Mouse (Mus musculus) C2C12 (cell line): ENCODE data around the gene Zdhhc22. TPM values are rescaled to one million over a fixed set of nuclear protein-coding genes. Genes with fewer than 3 reads are reported as not detected.

ENCODE experiments used
- H3K27me3 ChIP-seq: one replicate; pipeline ENCODE4 v1.6.1; 2011; ENCODE audit not compliant: control insufficient read depth, insufficient read depth, insufficient read length
- H3K36me3 ChIP-seq: one replicate; pipeline ENCODE4 v1.6.1; 2011; ENCODE audit not compliant: control insufficient read depth, insufficient read depth
- H3K4me3 ChIP-seq: one replicate; pipeline ENCODE4 v1.5.1; 2011; ENCODE audit warnings: mild to moderate bottlenecking, control low read depth; ENCODE audit not compliant: poor library complexity, insufficient read depth, severe bottlenecking
- H3K79me2 ChIP-seq: one replicate; pipeline ENCODE4 v1.6.1; 2011; ENCODE audit not compliant: control insufficient read depth, insufficient read depth
- H3K79me3 ChIP-seq: one replicate; pipeline ENCODE4 v1.6.1; 2011; ENCODE audit warnings: low read depth, control low read depth
- H3ac ChIP-seq: one replicate; pipeline ENCODE3; 2011; ENCODE audit warnings: low read depth; ENCODE audit not compliant: control insufficient read depth, insufficient read length
- CEBPB ChIP-seq: IDR thresholded peaks from one replicate; pipeline ENCODE4 v1.6.1; 2011; ENCODE audit warnings: low read depth, mild to moderate bottlenecking, control low read depth, moderate library complexity
- CTCF ChIP-seq: IDR thresholded peaks from one replicate; pipeline ENCODE4 v1.5.1; 2011; ENCODE audit not compliant: control insufficient read depth, insufficient read depth, insufficient read length
- FOSL1 ChIP-seq: IDR thresholded peaks from one replicate; pipeline ENCODE4 v1.8.0; 2011; ENCODE audit warnings: mild to moderate bottlenecking, low read length; ENCODE audit not compliant: poor library complexity, insufficient read depth, severe bottlenecking
- MAX ChIP-seq: IDR thresholded peaks from one replicate; pipeline ENCODE4 v1.6.1; 2011; ENCODE audit warnings: mild to moderate bottlenecking, control low read depth
- MYOD1 ChIP-seq: IDR thresholded peaks from one replicate; pipeline ENCODE4 v1.6.1; 2011; ENCODE audit warnings: low read depth; ENCODE audit not compliant: control insufficient read depth, insufficient read length
- MYOG ChIP-seq: IDR thresholded peaks from one replicate; pipeline ENCODE4 v1.6.1; 2011; ENCODE audit not compliant: control insufficient read depth, insufficient read length; ENCODE audit errors: extremely low read depth
- USF1 ChIP-seq: IDR thresholded peaks from one replicate; pipeline ENCODE4 v1.6.1; 2011; ENCODE audit warnings: low read depth, mild to moderate bottlenecking, control low read depth, moderate library complexity
- polyA plus RNA-seq: library from polyadenylated mRNA; unstranded; fragments of >200 nt; fragmentation: generic; extraction: Trizol; gene quantifications from one replicate; pipeline ENCODE4 v1.2.1, GENCODE M21; 2012; ENCODE audit warnings: missing spikeins

Gene Zdhhc22
- polyA plus RNA-seq, 1 experiment: not detected

GRCm38 (mm10) chr12:86946301-86946781 lies 43.9 kb downstream of the Zdhhc22 start:
- Histone ChIP-seq H3K27me3 (no peaks in the 10 kb centered on the region), H3K79me2 (peaks cover 41% of the 10 kb centered on the region), H3ac (peak overlapping the region; percentile 65), H3K79me3 (peaks cover 26% of the 10 kb centered on the region), H3K36me3 (peaks cover 3% of the 10 kb centered on the region), H3K4me3 (peak overlapping the region; percentile 77)
- no peak for TF ChIP-seq CTCF
- TF ChIP-seq CEBPB: no peak
- no peak for TF ChIP-seq USF1
- no peak for TF ChIP-seq MYOD1
- TF ChIP-seq FOSL1: no peak
- no peak for TF ChIP-seq MAX
- no peak for TF ChIP-seq MYOG

DNA sequence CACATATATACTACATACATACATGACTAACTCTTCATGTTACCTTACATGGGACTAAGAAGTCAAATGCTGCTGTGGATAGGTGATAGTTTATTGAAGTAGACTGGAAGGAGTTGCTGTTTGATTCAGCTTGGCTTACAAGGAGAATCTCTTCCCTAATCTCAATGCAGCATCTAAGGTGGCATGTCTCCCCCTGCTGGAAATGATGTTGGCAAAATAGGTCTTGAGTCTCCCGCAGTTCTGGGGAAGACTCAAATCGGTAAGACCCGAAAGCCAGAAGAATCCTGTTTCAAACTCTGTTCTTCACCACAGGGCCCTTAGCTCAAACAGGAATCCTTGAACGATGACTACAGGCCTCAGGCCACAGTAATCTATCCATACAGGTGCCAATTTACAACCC lies 45.1 kb downstream of the Zdhhc22 start:
- Histone ChIP-seq H3ac (no peak overlapping the region), H3K36me3 (no peaks in the 10 kb centered on the region), H3K79me2 (peaks cover 29% of the 10 kb centered on the region), H3K27me3 (no peaks in the 10 kb centered on the region), H3K79me3 (peaks cover 14% of the 10 kb centered on the region), H3K4me3 (no peak overlapping the region)
- no peak for TF ChIP-seq CEBPB
- no peak for TF ChIP-seq CTCF

DNA sequence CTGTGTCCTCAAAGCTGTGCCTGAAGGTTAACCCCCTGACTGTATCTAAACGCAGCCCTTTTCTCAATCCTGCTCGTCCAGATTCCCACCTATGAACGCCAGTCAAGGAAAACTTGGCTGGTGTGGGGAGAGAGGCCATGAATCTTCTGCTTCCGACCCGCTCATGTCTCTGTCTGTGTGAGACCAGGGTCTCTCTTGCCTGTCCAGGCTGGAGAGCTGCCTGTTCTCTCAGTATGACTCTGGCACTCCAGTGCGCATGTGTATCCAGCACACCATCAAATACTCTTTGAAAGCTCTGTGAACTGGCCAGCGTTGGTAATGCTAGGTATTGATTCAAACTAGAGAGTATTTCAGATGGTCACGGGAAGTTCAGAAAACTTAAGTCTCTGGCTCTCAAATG lies 46.8 kb downstream of the Zdhhc22 start:
- Histone ChIP-seq H3K36me3 (no peaks in the 10 kb centered on the region), H3K4me3 (no peak overlapping the region), H3K79me2 (peaks cover 12% of the 10 kb centered on the region), H3ac (no peak overlapping the region), H3K79me3 (peaks cover 5% of the 10 kb centered on the region), H3K27me3 (no peaks in the 10 kb centered on the region)
- TF ChIP-seq CEBPB (no peak), MAX (no peak), USF1 (no peak), MYOG (no peak), MYOD1 (no peak)

GRCm38 (mm10) chr12:86941734-86942486 lies 48.3 kb downstream of the Zdhhc22 start:
- H3K79me3 ChIP-seq: no peaks in the 10 kb centered on the region
- no peak overlapping the region for H3K4me3 ChIP-seq
- peak; percentile 18 for TF ChIP-seq MYOD1
- no peak for TF ChIP-seq FOSL1
- no peak for TF ChIP-seq MYOG
- H3ac ChIP-seq: no peak overlapping the region
- H3K79me2 ChIP-seq: no peaks in the 10 kb centered on the region
- H3K27me3 ChIP-seq: no peaks in the 10 kb centered on the region
- no peaks in the 10 kb centered on the region for H3K36me3 ChIP-seq

GRCm38 (mm10) chr12:86941173-86941572 lies 49.1 kb downstream of the Zdhhc22 start:
- Histone ChIP-seq H3K4me3 (no peak overlapping the region), H3K79me2 (no peaks in the 10 kb centered on the region), H3K79me3 (no peaks in the 10 kb centered on the region), H3ac (peak overlapping the region; percentile 2), H3K36me3 (no peaks in the 10 kb centered on the region), H3K27me3 (no peaks in the 10 kb centered on the region)
- TF ChIP-seq CEBPB: peak; percentile 39
- TF ChIP-seq MAX: peak; percentile 94
- peak; percentile 12 for TF ChIP-seq USF1
- no peak for TF ChIP-seq MYOD1
- TF ChIP-seq FOSL1: peak; percentile 19

GRCm38 (mm10) chr12:86938571-86938970 lies 51.7 kb downstream of the Zdhhc22 start:
- H3K4me3 ChIP-seq: no peak overlapping the region
- TF ChIP-seq FOSL1: no peak
- no peak for TF ChIP-seq MAX
- TF ChIP-seq MYOG: no peak
- TF ChIP-seq CEBPB: no peak
- no peak for TF ChIP-seq MYOD1
- TF ChIP-seq USF1: no peak
- no peak for TF ChIP-seq CTCF

More at GRCm38 (mm10) chr12:86938571-86938970, 51.7 kb downstream of the Zdhhc22 start:
- H3ac ChIP-seq: no peak overlapping the region
- no peaks in the 10 kb centered on the region for H3K36me3 ChIP-seq
- no peaks in the 10 kb centered on the region for H3K79me3 ChIP-seq
- H3K79me2 ChIP-seq: no peaks in the 10 kb centered on the region
- no peaks in the 10 kb centered on the region for H3K27me3 ChIP-seq
